18 mouse cellular contexts compared by ENCODE assay signal in the genomic region with DNA sequence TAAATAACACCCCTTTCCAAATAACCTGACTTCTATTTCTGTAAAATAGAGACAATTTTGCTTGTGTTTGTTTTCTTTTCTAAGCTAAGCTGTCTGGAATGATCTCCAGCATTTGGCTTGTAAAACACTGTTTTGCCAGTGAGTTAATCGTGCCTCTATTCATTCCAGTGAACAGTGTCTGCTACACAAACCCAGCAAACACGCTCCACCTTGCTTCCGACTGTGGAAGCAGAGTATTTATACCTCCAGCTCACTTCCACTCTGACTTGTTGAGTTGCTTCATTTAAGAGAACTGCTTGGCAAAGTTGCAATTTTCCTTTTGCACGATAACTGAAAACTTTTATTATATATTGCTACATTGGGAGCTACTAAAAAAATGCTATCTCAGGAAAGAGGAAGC.
"Had no signal": no experiment of that assay in that cellular context is flagged by ENCODE, and none has a peak within 500 bp of the region (broad histone marks: within the 10 kb centered on the region; RNA-seq: fewer than 3 reads in every experiment).

No protein-coding gene starts in this region.

- H3K27me3 ChIP-seq: kidney, embryonic 15.5 days; limb, embryonic 12.5 days; liver, embryonic 13.5 days; lung, embryonic 15.5 days; megakaryocyte, embryonic 14.5 days; midbrain, embryonic 15.5 days; neural tube, embryonic 12.5 days had no signal

- H3K36me3 ChIP-seq: kidney, embryonic 15.5 days; limb, embryonic 12.5 days; liver, embryonic 13.5 days; lung, embryonic 15.5 days; midbrain, embryonic 15.5 days; neural tube, embryonic 12.5 days had no signal

- H3K9me3 ChIP-seq: kidney, embryonic 15.5 days; limb, embryonic 12.5 days; liver, embryonic 13.5 days; lung, embryonic 15.5 days; megakaryocyte, embryonic 14.5 days; midbrain, embryonic 15.5 days; neural tube, embryonic 12.5 days had no signal

- H3K4me3 ChIP-seq: kidney, embryonic 15.5 days; limb, embryonic 12.5 days; liver, embryonic 13.5 days; lung, embryonic 15.5 days; megakaryocyte, embryonic 14.5 days; midbrain, embryonic 15.5 days; neural tube, embryonic 12.5 days had no signal

- H3K4me2 ChIP-seq: kidney, embryonic 15.5 days; limb, embryonic 12.5 days; liver, embryonic 13.5 days; lung, embryonic 15.5 days; midbrain, embryonic 11.5 days; midbrain, embryonic 15.5 days; neural tube, embryonic 12.5 days had no signal

- H3K9ac ChIP-seq: kidney, embryonic 15.5 days; limb, embryonic 12.5 days; liver, embryonic 13.5 days; liver, postnatal 0 days; lung, embryonic 15.5 days; midbrain, embryonic 15.5 days; neural tube, embryonic 12.5 days had no signal

- ATAC-seq: intestine, embryonic 16.5 days; liver, postnatal 0 days; midbrain, embryonic 15.5 days had no signal

- DNase-seq: kidney, adult 2 months; kidney, postnatal 25 days; liver; liver, embryonic 13.5 days; liver, postnatal 0 days; lung, postnatal 14 days; thymus, adult 18-20 months; thymus, postnatal 25 days had no signal

- H3K27ac ChIP-seq: kidney, embryonic 15.5 days; limb, embryonic 12.5 days; liver, embryonic 13.5 days; lung, embryonic 15.5 days; macrophage; midbrain, embryonic 15.5 days; neural tube, embryonic 12.5 days; stomach, postnatal 0 days had no signal

- H3K4me1 ChIP-seq: kidney, embryonic 15.5 days; limb, embryonic 12.5 days; liver, embryonic 13.5 days; lung, embryonic 15.5 days; megakaryocyte, embryonic 14.5 days; midbrain, embryonic 15.5 days; neural tube, embryonic 12.5 days had no signal
